Mouse (Mus musculus) spleen, adult 12 weeks (tissue): ENCODE results near the gene Tmem135.

Source experiments
- DNase-seq: peaks from one replicate; pipeline ENCODE4 v3.0.0; 2022; ENCODE audit warnings: low spot score

Gene Tmem135

GRCm38 (mm10) chr7:89099756-89100155 is 304.3 kb downstream of the Tmem135 start:
- no peak for DNase-seq
